16 mouse cellular contexts compared by ENCODE assay signal in genomic region chr3:19747361-19747760, GRCm38 (mm10).
"Had no signal": no experiment of that assay in that cellular context is flagged by ENCODE, and none has a peak within 500 bp of the region (broad histone marks: within the 10 kb centered on the region; RNA-seq: fewer than 3 reads in every experiment).

No protein-coding gene starts in this region.

- H3K4me3 ChIP-seq: kidney, embryonic 15.5 days; limb, embryonic 12.5 days; liver, embryonic 13.5 days; lung, embryonic 15.5 days; megakaryocyte, embryonic 14.5 days had no signal

- H3K27ac ChIP-seq: kidney, embryonic 15.5 days; limb, embryonic 12.5 days; liver, embryonic 13.5 days; lung, embryonic 15.5 days; macrophage; stomach, postnatal 0 days had no signal

- H3K27me3 ChIP-seq: kidney, embryonic 15.5 days; limb, embryonic 12.5 days; liver, embryonic 13.5 days; lung, embryonic 15.5 days; megakaryocyte, embryonic 14.5 days had no signal

- H3K9ac ChIP-seq: kidney, embryonic 15.5 days; limb, embryonic 12.5 days; liver, embryonic 13.5 days; liver, postnatal 0 days; lung, embryonic 15.5 days had no signal

- H3K36me3 ChIP-seq: kidney, embryonic 15.5 days; limb, embryonic 12.5 days; liver, embryonic 13.5 days; lung, embryonic 15.5 days had no signal

- DNase-seq: kidney, adult 2 months; kidney, postnatal 14 days; layer of hippocampus, postnatal 36 days; liver; liver, embryonic 13.5 days; liver, postnatal 0 days; lung, postnatal 14 days; thymus, postnatal 14 days had no signal

- H3K9me3 ChIP-seq: kidney, embryonic 15.5 days; limb, embryonic 12.5 days; liver, embryonic 13.5 days; lung, embryonic 15.5 days; megakaryocyte, embryonic 14.5 days had no signal

- H3K4me1 ChIP-seq: kidney, embryonic 15.5 days; limb, embryonic 12.5 days; liver, embryonic 13.5 days; lung, embryonic 15.5 days; megakaryocyte, embryonic 14.5 days had no signal

- H3K4me2 ChIP-seq: kidney, embryonic 15.5 days; limb, embryonic 12.5 days; liver, embryonic 13.5 days; lung, embryonic 15.5 days; midbrain, embryonic 11.5 days had no signal

- ATAC-seq: liver, postnatal 0 days; midbrain, embryonic 16.5 days had no signal
